Mouse (Mus musculus) WW6 (cell line): ENCODE measurements around the gene Cwf19l1.

Experiments used
- DNase-seq: peaks from one replicate; pipeline ENCODE4 v3.0.0-alpha.2; 2013; ENCODE audit warnings: low read depth, low spot score

The Cwf19l1 gene

GRCm38 (mm10) chr19:44063773-44064172 lies 71.9 kb downstream of the Cwf19l1 start:
- DNase-seq = no peak

GRCm38 (mm10) chr19:44060226-44060625 lies 75.5 kb downstream of the Cwf19l1 start:
- no peak for DNase-seq
